Mouse (Mus musculus) hindbrain, postnatal 0 days (tissue): Measurements from ENCODE around the gene Ccnb1ip1. TPM values are rescaled to one million over a fixed set of nuclear protein-coding genes. Genes with fewer than 3 reads are reported as not detected.

ENCODE experiments used
- ATAC-seq: fragments of 200-750 bp; cut with Nextera tagmentation; 2 replicates; pipeline ENCODE4 v1.8.0; 2017; ENCODE audit warnings: mild to moderate bottlenecking, moderate TSS enrichment, moderate library complexity
- DNase-seq: peaks from one replicate; pipeline ENCODE4 v3.0.0-alpha.2; 2015; ENCODE audit warnings: low spot score
- H3K27ac ChIP-seq: fragments of 300-500 bp; sonication (generic); 2 replicates; pipeline ENCODE4 v1.5.1; 2014; ENCODE audit warnings: mild to moderate bottlenecking
- H3K27me3 ChIP-seq: fragments of 300-500 bp; sonication (generic); 2 replicates; pipeline ENCODE4 v1.6.1; 2014; ENCODE audit warnings: low read length, mixed read lengths; ENCODE audit not compliant: insufficient read depth
- H3K36me3 ChIP-seq: fragments of 300-500 bp; sonication (generic); 2 replicates; pipeline ENCODE4 v1.6.1; 2014; ENCODE audit warnings: low read length, mixed read lengths; ENCODE audit not compliant: insufficient read depth
- H3K4me1 ChIP-seq: fragments of 300-500 bp; sonication (generic); 2 replicates; pipeline ENCODE4 v1.6.1; 2014; ENCODE audit warnings: antibody characterized with exemption, low read length, mixed read lengths; ENCODE audit not compliant: insufficient read depth
- H3K4me2 ChIP-seq: fragments of 300-500 bp; sonication (generic); 2 replicates; pipeline ENCODE4 v1.6.1; 2014; ENCODE audit warnings: low read depth, mild to moderate bottlenecking, low read length, moderate library complexity, mixed read lengths
- H3K4me3 ChIP-seq: fragments of 300-500 bp; sonication (generic); 2 replicates; pipeline ENCODE4 v1.5.1; 2014; ENCODE audit warnings: low read length
- H3K9ac ChIP-seq: fragments of 300-500 bp; sonication (generic); replicated peaks from 2 replicates; pipeline ENCODE4 v1.6.1; 2014; ENCODE audit warnings: mild to moderate bottlenecking, low read length, moderate library complexity, mixed read lengths
- H3K9me3 ChIP-seq: fragments of 300-500 bp; sonication (generic); 2 replicates; pipeline ENCODE4 v1.6.1; 2016; ENCODE audit warnings: low read length, mixed read lengths
- CTCF ChIP-seq: IDR thresholded peaks from 2 replicates; pipeline ENCODE4 v1.5.1; 2016; ENCODE audit warnings: antibody characterized with exemption, control low read depth, low read depth
- WGBS: fragments of 180-500 bp; shearing (Covaris S2); extraction: QIAGEN DNeasy Blood & Tissue Kit; methylation state at CpG from one replicate; pipeline ENCODE4 v1.1.7; 2014; 5-methylcytosine and 5-hydroxymethylcytosine counted together
- polyA plus RNA-seq: library from polyadenylated mRNA; unstranded; fragments of >200 nt; fragmentation: Nextera tagmentation; extraction: Ambion mirVana; gene quantifications from 2 replicates; pipeline ENCODE4 v1.2.1, GENCODE M21; 2015
- total RNA-seq: library from RNA; depleted of rRNA; stranded (reverse); fragments of >200 nt; gene quantifications from 2 replicates; pipeline ENCODE4 v1.2.3, GENCODE M21; 2014; rRNA removed

The Ccnb1ip1 gene
- total RNA-seq (not detected in 2 replicates), polyA plus RNA-seq (0.09 and 0.15 TPM in 2 replicates)

- Histone ChIP-seq H3K4me1 (no peaks in the 10 kb centered on the region; the same call in 1 of the 2 replicates), H3K27me3 (no peaks in the 10 kb centered on the region), H3K9me3 (no peaks in the 10 kb centered on the region), H3K4me2 (peak within 1 kb of the TSS; percentile 73), H3K4me3 (peak within 1 kb of the TSS; percentile 63), H3K9ac (peak within 1 kb of the TSS; percentile 63), H3K36me3 (peaks cover 12% of the 10 kb centered on the region), H3K27ac (peak within 1 kb of the TSS; percentile 86)
- ATAC-seq (peak; percentile 99), DNase-seq (peak; percentile 98)
- TF ChIP-seq CTCF: no peak
- under 1% methylated on average over 42 of the region's 42 CpGs for WGBS
Observed at GRCm38 (mm10) chr14:50807487-50808072, at the start of gene Ccnb1ip1, which contains the start of gene Parp2. Gene Ccnb1ip1, minus strand, starts transcription at chr14:50807732. Gene Parp2, plus strand, starts transcription at chr14:50807841.

GRCm38 (mm10) chr14:50855788-50856187, 48.3 kb upstream of the Ccnb1ip1 start:
- 92% methylated on average over 5 of the region's 5 CpGs for WGBS

GRCm38 (mm10) chr14:50837236-50837635, 29.7 kb upstream of the Ccnb1ip1 start:
- Histone ChIP-seq H3K27ac (no peak overlapping the region), H3K36me3 (no peaks in the 10 kb centered on the region), H3K9me3 (no peaks in the 10 kb centered on the region), H3K4me2 (no peak overlapping the region), H3K4me3 (no peak overlapping the region), H3K9ac (no peak overlapping the region), H3K27me3 (no peaks in the 10 kb centered on the region), H3K4me1 (no peaks in the 10 kb centered on the region)
- DNase-seq (peak; percentile 5), ATAC-seq (no peak)
- TF ChIP-seq CTCF: peak; percentile 54
- WGBS: 64% methylated on average over 6 of the region's 6 CpGs

More at GRCm38 (mm10) chr14:50855788-50856187, 48.3 kb upstream of the Ccnb1ip1 start:
- Histone ChIP-seq H3K27me3 (no peaks in the 10 kb centered on the region), H3K4me1 (no peaks in the 10 kb centered on the region), H3K36me3 (no peaks in the 10 kb centered on the region), H3K27ac (no peak overlapping the region), H3K4me3 (no peak overlapping the region), H3K4me2 (no peak overlapping the region), H3K9ac (no peak overlapping the region), H3K9me3 (0 out of 2 replicates have a peak, but pooled peaks cover 3% of the 10 kb centered on the region)
- TF ChIP-seq CTCF: no peak
- no peak for ATAC-seq
- DNase-seq: no peak

GRCm38 (mm10) chr14:50834435-50834834, 26.9 kb upstream of the Ccnb1ip1 start:
- no peak overlapping the region for H3K4me2 ChIP-seq
- ATAC-seq (no peak), DNase-seq (no peak)
- H3K4me3 ChIP-seq: no peak overlapping the region
- no peaks in the 10 kb centered on the region for H3K36me3 ChIP-seq
- no peaks in the 10 kb centered on the region for H3K27me3 ChIP-seq
- H3K4me1 ChIP-seq: no peaks in the 10 kb centered on the region
- no peak overlapping the region for H3K27ac ChIP-seq
- 53% methylated on average over 2 of the region's 2 CpGs for WGBS
- no peaks in the 10 kb centered on the region for H3K9me3 ChIP-seq
- H3K9ac ChIP-seq: no peak overlapping the region
- TF ChIP-seq CTCF: no peak

- WGBS: 71% methylated on average over 10 of the region's 10 CpGs
- no peak for TF ChIP-seq CTCF
- H3K4me1 ChIP-seq: no peaks in the 10 kb centered on the region
- ATAC-seq (peak; percentile 52), DNase-seq (peak; percentile 25)
- H3K4me3 ChIP-seq: no peak overlapping the region
- no peaks in the 10 kb centered on the region for H3K36me3 ChIP-seq
- no peaks in the 10 kb centered on the region for H3K9me3 ChIP-seq
- H3K27me3 ChIP-seq: no peaks in the 10 kb centered on the region
- no peak overlapping the region for H3K9ac ChIP-seq
- no peak overlapping the region for H3K27ac ChIP-seq
- no peak overlapping the region for H3K4me2 ChIP-seq
Observed at GRCm38 (mm10) chr14:50833964-50834363, 26.4 kb upstream of the Ccnb1ip1 start.

- 91% methylated on average over 3 of the region's 3 CpGs for WGBS
Observed at GRCm38 (mm10) chr14:50829878-50830277, 22.3 kb upstream of the Ccnb1ip1 start.

GRCm38 (mm10) chr14:50826579-50826978, 19.0 kb upstream of the Ccnb1ip1 start:
- peaks cover 6% of the 10 kb centered on the region; the same call in 1 of the 2 replicates for H3K36me3 ChIP-seq
- no peaks in the 10 kb centered on the region for H3K4me1 ChIP-seq
- WGBS: 84% methylated on average over 4 of the region's 4 CpGs
- no peak overlapping the region for H3K4me3 ChIP-seq
- H3K9ac ChIP-seq: no peak overlapping the region
- no peak overlapping the region for H3K4me2 ChIP-seq
- DNase-seq (no peak), ATAC-seq (no peak)
- TF ChIP-seq CTCF: no peak
- no peaks in the 10 kb centered on the region for H3K27me3 ChIP-seq
- no peak overlapping the region for H3K27ac ChIP-seq
- no peaks in the 10 kb centered on the region for H3K9me3 ChIP-seq

More at GRCm38 (mm10) chr14:50829878-50830277, 22.3 kb upstream of the Ccnb1ip1 start:
- no peak overlapping the region for H3K27ac ChIP-seq
- no peak for TF ChIP-seq CTCF
- no peak overlapping the region for H3K4me3 ChIP-seq
- no peak overlapping the region for H3K4me2 ChIP-seq
- H3K9ac ChIP-seq: no peak overlapping the region
- ATAC-seq (no peak), DNase-seq (no peak)
- no peaks in the 10 kb centered on the region for H3K36me3 ChIP-seq
- H3K27me3 ChIP-seq: no peaks in the 10 kb centered on the region
- H3K4me1 ChIP-seq: no peaks in the 10 kb centered on the region
- H3K9me3 ChIP-seq: no peaks in the 10 kb centered on the region
